Mouse (Mus musculus): ENCODE results near the gene Tpr.

- TF ChIP-seq CTCF (IDR thresholded peaks at IDR 0.05; ENCODE audit: borderline replicate concordance, insufficient read depth, low read length) (no peak), POLR2A (IDR thresholded peaks at IDR 0.05; ENCODE audit: low read depth, low read length) (no peak)
These were observed 5.1 kb upstream of the Tpr start for GRCm38 (mm10) chr1:150387572-150387971.

Measured in embryonic fibroblast, embryonic 13.5 days (primary cell).